Mouse (Mus musculus) heart, embryonic 15.5 days (tissue): ENCODE results near the gene Tor2a. TPM values are rescaled to one million over a fixed set of nuclear protein-coding genes. Genes with fewer than 3 reads are reported as not detected.

ENCODE experiments used
- ATAC-seq: fragments of 200-750 bp; cut with Nextera tagmentation; replicated peaks from 2 replicates; pipeline ENCODE4 v1.8.0; 2017; ENCODE audit warnings: low read depth, moderate TSS enrichment; ENCODE audit not compliant: insufficient number of reproducible peaks, insufficient read depth, low FRiP score
- H3K27ac ChIP-seq: fragments of 300-500 bp; sonication (generic); 2 replicates; pipeline ENCODE4 v1.5.1; 2015; ENCODE audit warnings: mild to moderate bottlenecking, inconsistent platforms
- H3K27me3 ChIP-seq: fragments of 300-500 bp; sonication (generic); 2 replicates; pipeline ENCODE4 v1.6.1; 2015; ENCODE audit warnings: inconsistent platforms
- H3K36me3 ChIP-seq: fragments of 300-500 bp; sonication (generic); 2 replicates; pipeline ENCODE4 v1.6.1; 2015; ENCODE audit warnings: mild to moderate bottlenecking, inconsistent platforms
- H3K4me1 ChIP-seq: fragments of 300-500 bp; sonication (generic); replicated peaks from 2 replicates; pipeline ENCODE4 v1.6.1; 2015; ENCODE audit warnings: inconsistent platforms
- H3K4me2 ChIP-seq: fragments of 300-500 bp; sonication (generic); 2 replicates; pipeline ENCODE4 v1.6.1; 2015; ENCODE audit warnings: inconsistent platforms, mild to moderate bottlenecking, moderate library complexity
- H3K4me3 ChIP-seq: fragments of 300-500 bp; sonication (generic); 2 replicates; pipeline ENCODE4 v1.5.1; 2015; ENCODE audit warnings: mild to moderate bottlenecking, inconsistent platforms
- H3K9ac ChIP-seq: fragments of 300-500 bp; sonication (generic); 2 replicates; pipeline ENCODE4 v1.6.1; 2015; ENCODE audit warnings: mild to moderate bottlenecking, inconsistent platforms
- H3K9me3 ChIP-seq: fragments of 300-500 bp; sonication (generic); replicated peaks from 2 replicates; pipeline ENCODE4 v1.6.1; 2016; ENCODE audit warnings: inconsistent platforms
- WGBS: fragments of 180-500 bp; shearing (Covaris S2); methylation state at CpG from one replicate; pipeline ENCODE4 v1.1.7; 2015; ENCODE audit warnings: mixed read lengths; 5-methylcytosine and 5-hydroxymethylcytosine counted together
- polyA plus RNA-seq: library from polyadenylated mRNA; unstranded; fragments of >200 nt; fragmentation: Nextera tagmentation; extraction: Ambion mirVana; gene quantifications from 2 replicates; pipeline ENCODE4 v1.2.1, GENCODE M21; 2015

The Tor2a gene
- polyA plus RNA-seq, 1 experiment from 2014 or later, result 31.2 TPM

GRCm38 (mm10) chr2:32763353-32763752 is 6.3 kb downstream of the Tor2a start:
- WGBS, result 72% methylated on average over 3 of the region's 3 CpGs
- no peaks in the 10 kb centered on the region; the same call in 1 of the 2 replicates for H3K4me1 ChIP-seq
- no peak for ATAC-seq
- no peaks in the 10 kb centered on the region for H3K27me3 ChIP-seq
- peaks cover 20% of the 10 kb centered on the region; the same call in 1 of the 2 replicates for H3K36me3 ChIP-seq
- no peak overlapping the region for H3K4me3 ChIP-seq
- H3K9ac ChIP-seq, result no peak overlapping the region
- no peak overlapping the region for H3K27ac ChIP-seq
- no peaks in the 10 kb centered on the region for H3K9me3 ChIP-seq
- no peak overlapping the region for H3K4me2 ChIP-seq

DNA sequence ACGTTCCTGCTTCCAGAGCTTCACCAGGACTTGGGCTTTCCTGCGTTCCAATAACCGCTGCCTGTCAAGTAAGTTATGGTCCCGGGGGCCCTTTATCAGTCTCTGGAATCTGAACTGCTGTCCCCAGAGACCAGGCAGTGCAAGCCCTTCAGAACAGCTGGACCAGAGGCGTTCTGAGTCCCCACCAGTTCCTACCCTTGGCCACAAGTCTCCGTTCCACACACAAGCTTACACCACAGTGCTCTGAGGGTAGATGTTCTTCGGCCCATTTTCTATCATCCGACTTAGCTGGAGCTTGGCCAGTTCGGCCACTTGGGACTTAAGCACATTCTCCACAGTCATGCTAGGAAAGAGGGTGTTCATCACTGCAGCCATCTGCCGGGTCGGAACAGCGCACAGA is 10.2 kb downstream of the Tor2a start:
- Histone ChIP-seq H3K27me3 (no peaks in the 10 kb centered on the region), H3K4me3 (no peak overlapping the region), H3K9me3 (no peaks in the 10 kb centered on the region), H3K36me3 (peaks cover 7% of the 10 kb centered on the region; the same call in 1 of the 2 replicates), H3K4me2 (no peak overlapping the region), H3K27ac (no peak overlapping the region), H3K9ac (no peak overlapping the region), H3K4me1 (peaks cover 4% of the 10 kb centered on the region; the same call in 1 of the 2 replicates)
- no peak for ATAC-seq
- 71% methylated on average over 12 of the region's 12 CpGs for WGBS

DNA sequence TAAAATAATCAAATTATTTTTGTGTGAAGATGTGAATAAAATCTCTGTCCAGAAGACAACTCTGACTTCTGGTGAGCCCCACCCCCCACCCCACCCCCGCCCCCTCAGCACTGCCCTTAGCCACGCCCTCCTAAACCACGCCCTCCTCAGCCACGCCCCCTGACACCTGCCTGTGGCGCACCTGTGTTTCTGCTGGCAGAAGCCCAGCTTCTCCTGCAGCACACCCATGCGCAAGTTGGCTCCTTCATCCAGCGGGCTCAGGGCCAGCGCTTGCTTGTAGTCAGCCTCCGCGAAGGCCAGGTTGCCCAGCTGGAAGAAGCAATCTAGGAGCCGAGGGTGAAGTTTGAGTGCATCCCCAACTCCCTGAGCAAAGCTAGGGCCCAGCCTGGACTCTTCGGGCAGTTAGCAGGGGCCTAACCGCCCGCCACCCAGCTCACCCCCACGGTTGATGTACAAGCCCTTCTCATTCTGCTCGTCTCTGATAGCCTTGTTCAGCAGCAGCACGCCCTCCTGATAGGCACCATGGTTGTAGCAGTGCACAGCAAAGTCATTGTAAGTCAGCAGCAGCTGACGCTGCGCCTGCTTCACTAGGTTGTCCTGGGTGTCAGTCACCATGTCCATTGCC is 11.7 kb downstream of the Tor2a start:
- no peaks in the 10 kb centered on the region for H3K9me3 ChIP-seq
- H3K4me3 ChIP-seq, result no peak overlapping the region
- H3K27ac ChIP-seq, result no peak overlapping the region
- WGBS, result 51% methylated on average over 19 of the region's 19 CpGs
- no peaks in the 10 kb centered on the region for H3K36me3 ChIP-seq
- H3K27me3 ChIP-seq, result no peaks in the 10 kb centered on the region
- no peak overlapping the region for H3K9ac ChIP-seq
- ATAC-seq, result no peak; the same call in 1 of the 2 replicates
- H3K4me1 ChIP-seq, result peaks cover 4% of the 10 kb centered on the region; the same call in 1 of the 2 replicates
- H3K4me2 ChIP-seq, result no peak overlapping the region

DNA sequence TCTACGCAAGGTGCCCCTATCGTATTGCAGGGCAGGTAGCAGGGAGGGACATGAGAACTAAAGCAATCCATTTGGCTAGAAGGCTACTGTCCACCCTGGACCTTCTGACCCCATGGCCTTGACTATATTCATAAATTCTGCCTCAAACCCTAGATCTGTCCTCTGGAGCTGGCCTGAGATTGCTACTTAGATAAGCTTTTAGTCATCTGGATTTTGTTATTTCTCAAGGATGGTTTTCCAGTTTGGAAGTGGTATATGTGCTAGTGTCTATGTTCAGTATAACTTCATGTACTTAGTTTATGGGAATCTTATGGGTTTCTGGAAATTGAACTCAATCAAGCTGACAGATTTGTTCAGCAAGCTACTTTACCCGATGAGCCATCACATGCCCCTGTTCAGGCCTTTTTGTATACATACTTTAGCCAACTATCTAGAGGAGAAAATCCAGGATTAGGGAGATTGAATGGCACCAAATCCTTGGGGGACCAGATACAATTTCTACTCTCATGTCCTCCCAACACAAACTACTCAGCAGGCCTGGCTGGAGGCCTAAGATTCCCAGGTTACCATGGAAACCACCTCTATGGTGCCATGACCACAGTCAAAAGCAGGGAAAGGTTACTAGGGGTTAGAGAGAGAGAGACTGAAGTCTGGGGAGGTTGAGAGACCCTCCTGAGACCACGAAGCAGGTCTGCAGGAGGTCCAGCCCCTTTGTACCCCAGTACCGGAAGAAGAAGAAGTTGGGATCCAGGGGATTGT is 12.5 kb downstream of the Tor2a start:
- peaks cover 4% of the 10 kb centered on the region; the same call in 1 of the 2 replicates for H3K4me1 ChIP-seq
- ATAC-seq, result no peak
- H3K27ac ChIP-seq, result no peak overlapping the region
- H3K36me3 ChIP-seq, result no peaks in the 10 kb centered on the region
- no peak overlapping the region for H3K4me3 ChIP-seq
- 89% methylated on average over 5 of the region's 5 CpGs for WGBS
- no peaks in the 10 kb centered on the region for H3K27me3 ChIP-seq
- no peak overlapping the region for H3K9ac ChIP-seq
- H3K4me2 ChIP-seq, result no peak overlapping the region
- no peaks in the 10 kb centered on the region for H3K9me3 ChIP-seq

DNA sequence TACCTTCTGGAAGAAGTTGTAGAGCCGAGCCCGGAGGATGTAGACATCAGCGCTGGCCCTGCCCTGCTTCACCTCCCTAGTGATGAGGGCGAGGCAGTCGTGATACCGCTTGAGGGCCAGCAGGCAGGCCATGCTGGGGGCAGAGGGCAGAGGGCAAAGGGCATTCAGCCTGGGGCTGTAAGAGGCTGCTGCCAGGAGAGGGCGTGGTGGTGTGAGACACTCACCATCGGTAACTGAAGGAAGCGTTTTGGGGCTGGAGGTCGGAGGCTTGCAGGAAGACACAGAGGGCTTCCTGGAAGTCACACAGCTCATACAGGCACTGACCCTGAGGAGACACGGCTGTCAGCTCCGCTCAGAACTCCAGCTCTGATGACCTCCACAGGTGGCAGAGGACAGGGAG is 14.9 kb downstream of the Tor2a start:
- Histone ChIP-seq H3K36me3 (no peaks in the 10 kb centered on the region), H3K4me3 (no peak overlapping the region), H3K4me1 (peaks cover 17% of the 10 kb centered on the region), H3K27me3 (peaks cover 5% of the 10 kb centered on the region; the same call in 1 of the 2 replicates), H3K9ac (no peak overlapping the region), H3K9me3 (no peaks in the 10 kb centered on the region), H3K27ac (no peak overlapping the region), H3K4me2 (no peak overlapping the region)
- 26% methylated on average over 12 of the region's 12 CpGs for WGBS
- no peak for ATAC-seq

DNA sequence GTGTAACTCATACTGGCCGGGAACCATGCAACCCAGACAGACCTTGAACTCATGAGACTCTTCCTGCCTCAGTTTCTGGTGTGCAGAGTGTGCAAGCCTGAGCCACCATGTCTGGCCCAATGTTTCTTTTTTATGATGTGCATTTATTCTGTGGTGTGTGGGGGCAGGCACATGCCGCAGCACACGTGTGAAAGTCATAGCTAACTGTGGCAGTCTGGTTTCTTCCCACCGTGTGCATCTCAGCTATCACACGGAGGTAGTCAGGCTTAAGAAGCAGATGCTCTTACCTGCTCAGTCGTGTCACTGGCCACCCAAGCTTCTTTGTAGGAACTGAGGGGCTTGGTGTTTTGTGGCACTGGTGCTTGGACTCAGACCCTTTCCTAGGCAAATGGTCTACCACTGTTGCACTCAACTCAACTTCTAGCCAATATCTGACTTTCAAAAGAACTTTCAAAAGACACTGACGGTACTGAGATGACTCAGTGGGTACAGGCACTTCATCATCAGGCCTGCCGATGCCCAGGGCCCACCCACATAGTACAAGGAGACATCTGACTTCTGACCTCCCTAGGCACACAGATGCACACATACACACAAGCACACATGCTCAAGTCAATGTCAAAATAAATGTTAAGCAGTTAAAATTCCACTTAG is 15.7 kb downstream of the Tor2a start:
- Histone ChIP-seq H3K4me2 (no peak overlapping the region), H3K36me3 (no peaks in the 10 kb centered on the region), H3K9me3 (no peaks in the 10 kb centered on the region), H3K4me1 (peaks cover 17% of the 10 kb centered on the region), H3K27me3 (peaks cover 5% of the 10 kb centered on the region; the same call in 1 of the 2 replicates), H3K4me3 (no peak overlapping the region), H3K27ac (no peak overlapping the region), H3K9ac (no peak overlapping the region)
- no peak for ATAC-seq
- WGBS, result 76% methylated on average over 8 of the region's 8 CpGs

DNA sequence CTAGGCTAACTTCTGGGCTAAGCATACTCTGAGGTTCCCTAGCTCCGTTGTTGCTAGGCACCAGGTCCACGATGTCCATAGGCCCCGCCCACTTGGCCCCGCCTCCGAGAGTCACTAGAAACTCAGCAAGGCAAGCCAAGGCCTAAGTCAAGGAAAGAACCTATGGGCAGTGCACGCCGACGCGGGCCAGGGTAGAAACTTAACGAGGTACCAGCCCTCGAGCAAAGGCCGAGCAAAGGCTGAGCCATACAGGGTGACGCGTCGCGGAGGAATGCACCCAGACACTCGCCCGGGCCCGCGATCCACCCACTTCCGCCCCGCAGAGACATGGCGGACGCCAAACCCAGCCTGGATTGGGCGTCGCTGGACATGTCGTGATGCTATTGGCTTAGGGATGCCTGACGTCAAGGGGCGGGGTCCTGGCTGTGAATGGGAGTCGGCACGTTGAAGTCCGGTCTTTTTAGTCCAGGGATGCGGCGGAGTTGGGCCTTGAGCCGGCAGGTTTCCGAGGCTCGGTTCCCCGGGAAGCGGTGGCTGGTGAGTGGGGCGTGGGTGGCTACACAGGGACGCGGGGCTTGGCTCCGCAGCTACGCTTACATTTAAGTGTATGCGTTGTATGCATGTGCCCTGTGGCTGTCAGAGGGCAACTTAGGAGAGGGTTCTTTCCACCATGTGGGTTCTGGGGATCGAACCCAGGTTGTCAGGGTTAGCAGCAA is 18.5 kb downstream of the Tor2a start, which contains the start of the genes Ttc16 and Ptrh1:
Gene Ttc16 (minus strand): TSS at position 275 of the 716 bp plus-strand sequence.
Gene Ptrh1 (plus strand): TSS at position 428 of the 716 bp plus-strand sequence.
- peak within 1 kb of the TSS; percentile 66 for H3K27ac ChIP-seq
- WGBS, result under 1% methylated on average over 46 of the region's 46 CpGs

GRCm38 (mm10) chr2:32776192-32776591 is 19.2 kb downstream of the Tor2a start:
- Histone ChIP-seq H3K4me3 (peak overlapping the region; percentile 64), H3K4me2 (peak overlapping the region; percentile 94), H3K9ac (peak overlapping the region; percentile 60; the same call in 1 of the 2 replicates), H3K36me3 (no peaks in the 10 kb centered on the region), H3K4me1 (peaks cover 20% of the 10 kb centered on the region), H3K27me3 (peaks cover 5% of the 10 kb centered on the region; the same call in 1 of the 2 replicates), H3K27ac (no peak overlapping the region), H3K9me3 (no peaks in the 10 kb centered on the region)
- no peak for ATAC-seq
- 27% methylated on average over 22 of the region's 22 CpGs for WGBS

More for the DNA sequence above, 18.5 kb downstream of the Tor2a start, which contains the start of the genes Ttc16 and Ptrh1:
- peak within 1 kb of the TSS; percentile 64 for H3K4me3 ChIP-seq
- peak; percentile 96 for ATAC-seq
- H3K9me3 ChIP-seq, result no peaks in the 10 kb centered on the region
- H3K36me3 ChIP-seq, result no peaks in the 10 kb centered on the region
- peak within 1 kb of the TSS; percentile 60 for H3K9ac ChIP-seq
- H3K4me2 ChIP-seq, result peak within 1 kb of the TSS; percentile 94
- H3K27me3 ChIP-seq, result peaks cover 5% of the 10 kb centered on the region; the same call in 1 of the 2 replicates
- H3K4me1 ChIP-seq, result peaks cover 20% of the 10 kb centered on the region

- WGBS, result 79% methylated on average over 6 of the region's 6 CpGs
- Histone ChIP-seq H3K4me3 (no peak overlapping the region), H3K9ac (no peak overlapping the region), H3K36me3 (no peaks in the 10 kb centered on the region), H3K9me3 (no peaks in the 10 kb centered on the region), H3K4me2 (no peak overlapping the region), H3K27ac (no peak overlapping the region), H3K4me1 (peaks cover 16% of the 10 kb centered on the region), H3K27me3 (peaks cover 5% of the 10 kb centered on the region; the same call in 1 of the 2 replicates)
- no peak for ATAC-seq
Observed at GRCm38 (mm10) chr2:32778081-32778480, 21.0 kb downstream of the Tor2a start.

- H3K4me1 ChIP-seq, result peaks cover 20% of the 10 kb centered on the region
- no peak overlapping the region for H3K4me2 ChIP-seq
- 14% methylated on average over 8 of the region's 8 CpGs for WGBS
- no peak overlapping the region for H3K4me3 ChIP-seq
- no peaks in the 10 kb centered on the region for H3K9me3 ChIP-seq
- ATAC-seq, result no peak
- H3K27ac ChIP-seq, result no peak overlapping the region
- H3K9ac ChIP-seq, result no peak overlapping the region
- H3K27me3 ChIP-seq, result peaks cover 5% of the 10 kb centered on the region; the same call in 1 of the 2 replicates
- H3K36me3 ChIP-seq, result no peaks in the 10 kb centered on the region
Observed at GRCm38 (mm10) chr2:32779131-32779530, 22.1 kb downstream of the Tor2a start.
